Mouse (Mus musculus): Measurements from ENCODE around the gene Clybl.

DNA sequence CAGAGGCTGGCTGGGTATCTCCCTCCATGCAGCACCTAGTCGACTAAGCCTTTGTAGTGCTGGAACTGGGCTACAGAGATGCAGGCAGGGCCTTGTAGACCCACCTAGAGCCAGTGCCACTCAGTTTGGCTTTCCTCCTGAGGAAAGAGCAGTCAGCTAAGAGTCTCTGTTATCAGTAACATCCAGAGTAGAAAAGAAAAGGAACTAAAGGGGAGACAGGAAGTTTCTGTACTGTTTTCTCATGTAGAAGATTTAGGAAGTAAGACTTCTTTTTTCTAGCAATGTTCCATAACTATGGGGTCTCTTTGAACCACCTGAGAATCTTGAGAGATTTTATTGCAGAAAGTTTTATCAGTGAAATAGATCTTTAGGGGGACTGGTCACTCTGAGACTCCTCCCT is 36.1 kb upstream of the Clybl start:
- TF ChIP-seq CEBPB (IDR thresholded peaks at IDR 0.05; ENCODE audit: insufficient read depth, poor library complexity, severe bottlenecking) (no peak), POLR2A (IDR thresholded peaks at IDR 0.05; ENCODE audit: insufficient read length, low read depth) (no peak), POLR2AphosphoS2 (IDR thresholded peaks at IDR 0.05; ENCODE audit: insufficient read length, low read depth) (no peak), USF1 (IDR thresholded peaks at IDR 0.05; ENCODE audit: low read depth) (no peak), REST (IDR thresholded peaks at IDR 0.05; ENCODE audit: insufficient read depth, insufficient read length) (no peak), E2F4 (IDR thresholded peaks at IDR 0.05; ENCODE audit: insufficient read depth) (no peak), MAX (IDR thresholded peaks at IDR 0.05; ENCODE audit: low read depth) (no peak), SRF (IDR thresholded peaks at IDR 0.05; ENCODE audit: control insufficient read depth, insufficient read length, low read depth) (no peak)
